Mouse (Mus musculus): ENCODE results near the gene Ttc7b.

- no peak for TF ChIP-seq CTCF (IDR thresholded peaks at IDR 0.05; ENCODE audit: low read depth, low read length)
- no peak for TF ChIP-seq POLR2A (IDR thresholded peaks at IDR 0.05; ENCODE audit: extremely low read depth, insufficient read depth, low read length)
Observed at GRCm38 (mm10) chr12:100341614-100342013, 179.0 kb downstream of the Ttc7b start.
